Mouse (Mus musculus): ENCODE data around the gene Tmco5. TPM values are rescaled to one million over a fixed set of nuclear protein-coding genes. Genes with fewer than 3 reads are reported as not detected.
"Not testable (repeated sequence)": the region's sequence is repeated elsewhere in the genome, so short reads cannot be mapped to it uniquely, and the experiment has no call there.

Gene Tmco5
- total RNA-seq, 1 experiment from 2014 or later = not detected

- DNase-seq = no peak
Observed at GRCm38 (mm10) chr2:116923684-116924083, 45.2 kb downstream of the Tmco5 start.

- no peak for DNase-seq
Observed at GRCm38 (mm10) chr2:116924292-116924691, 45.8 kb downstream of the Tmco5 start.

- DNase-seq = no peak
Observed at GRCm38 (mm10) chr2:116925230-116925629, 46.7 kb downstream of the Tmco5 start.

GRCm38 (mm10) chr2:116932218-116932617 lies 53.7 kb downstream of the Tmco5 start:
- no peak for DNase-seq

GRCm38 (mm10) chr2:116934236-116934635 lies 55.7 kb downstream of the Tmco5 start:
- not testable (repeated sequence) for DNase-seq

- peak; percentile 27 for DNase-seq
Observed at GRCm38 (mm10) chr2:116934776-116935175, 56.3 kb downstream of the Tmco5 start.

GRCm38 (mm10) chr2:116936371-116936770 lies 57.9 kb downstream of the Tmco5 start:
- DNase-seq = peak; percentile 19

- DNase-seq = peak; percentile 50
Observed at GRCm38 (mm10) chr2:116937166-116937565, 58.7 kb downstream of the Tmco5 start.

- no peak for DNase-seq
Observed at GRCm38 (mm10) chr2:116941816-116942215, 63.3 kb downstream of the Tmco5 start.

Other genes starting within 250 kb of the Tmco5 start
- 63.9 and 64.1 TPM in 2 replicates for gene Spred1, start 242.7 kb downstream of the Tmco5 start, total RNA-seq (2021)